Mouse (Mus musculus): ENCODE data around the gene Camk1d. TPM values are rescaled to one million over a fixed set of nuclear protein-coding genes. Genes with fewer than 3 reads are reported as not detected.

Gene Camk1d
- polyA plus RNA-seq, 1 experiment = 3.2 TPM

DNA sequence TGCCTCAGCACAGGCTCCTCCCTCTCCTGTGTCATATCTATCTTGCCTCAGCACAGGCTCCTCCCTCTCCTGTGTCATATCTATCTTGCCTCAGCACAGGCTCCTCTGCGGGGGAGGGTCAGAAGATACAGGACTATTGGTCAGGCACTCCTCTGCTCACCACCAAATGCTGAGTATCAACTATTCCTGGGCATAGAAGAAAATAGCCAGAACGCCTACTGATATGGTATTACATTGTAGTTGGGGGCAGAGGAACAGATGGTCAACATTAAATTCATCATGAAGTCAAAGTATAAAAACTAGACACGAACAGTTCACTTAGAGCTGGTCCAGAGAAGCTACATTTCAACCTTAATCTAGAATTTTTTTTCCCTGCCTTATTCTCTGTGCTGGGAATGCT lies 395.2 kb downstream of the Camk1d start:
- Histone ChIP-seq H3K27me3 (ENCODE audit: control insufficient read depth, insufficient read depth, low read length, poor library complexity, severe bottlenecking) (no peaks in the 10 kb centered on the region), H3K9me3 (replicated peaks; ENCODE audit: control insufficient read depth, insufficient read depth, low read length, poor library complexity, severe bottlenecking) (no peaks in the 10 kb centered on the region), H3K4me3 (ENCODE audit: low read depth, low read length) (no peak overlapping the region), H3K36me3 (ENCODE audit: control insufficient read depth, insufficient read depth, low read length, poor library complexity, severe bottlenecking) (no peaks in the 10 kb centered on the region), H3K9ac (ENCODE audit: low read depth, poor library complexity, severe bottlenecking) (no peak overlapping the region), H3K27ac (ENCODE audit: insufficient read depth, low read length) (no peak overlapping the region), H3K4me1 (ENCODE audit: control insufficient read depth, insufficient read depth, low read length) (peaks cover 3% of the 10 kb centered on the region)
- TF ChIP-seq EP300 (IDR thresholded peaks at IDR 0.05; ENCODE audit: insufficient read depth, low read depth, low read length) = no peak
- no peak for TF ChIP-seq CTCF (IDR thresholded peaks at IDR 0.05; ENCODE audit: low read depth, low read length)
- TF ChIP-seq POLR2A (IDR thresholded peaks at IDR 0.05; ENCODE audit: insufficient read depth, low read length) = no peak

DNA sequence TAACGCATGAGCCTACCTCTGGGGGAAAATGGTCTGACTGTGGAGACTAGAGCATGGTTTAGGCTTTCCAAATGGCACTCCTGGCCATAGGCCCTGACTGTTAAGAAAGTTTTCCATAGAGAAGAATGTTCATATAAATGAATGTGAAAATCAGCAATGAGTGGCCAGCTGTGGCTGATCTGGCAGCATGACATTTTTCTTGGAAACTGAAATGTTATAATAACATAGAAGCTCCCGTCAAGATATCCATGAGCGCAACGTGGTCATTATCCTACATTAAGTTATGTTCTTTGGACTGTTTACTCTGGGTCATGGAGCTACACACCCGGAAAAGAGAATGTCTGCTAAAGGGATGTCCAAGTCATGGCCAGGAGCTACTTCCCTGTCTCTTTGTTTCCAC lies 397.6 kb downstream of the Camk1d start:
- H3K36me3 ChIP-seq (ENCODE audit: control insufficient read depth, insufficient read depth, low read length, poor library complexity, severe bottlenecking) = no peaks in the 10 kb centered on the region
- H3K9me3 ChIP-seq (replicated peaks; ENCODE audit: control insufficient read depth, insufficient read depth, low read length, poor library complexity, severe bottlenecking) = no peaks in the 10 kb centered on the region
- TF ChIP-seq CTCF (IDR thresholded peaks at IDR 0.05; ENCODE audit: low read depth, low read length) = no peak
- no peak for TF ChIP-seq POLR2A (IDR thresholded peaks at IDR 0.05; ENCODE audit: insufficient read depth, low read length)
- TF ChIP-seq EP300 (IDR thresholded peaks at IDR 0.05; ENCODE audit: insufficient read depth, low read depth, low read length) = no peak
- no peaks in the 10 kb centered on the region for H3K27me3 ChIP-seq (ENCODE audit: control insufficient read depth, insufficient read depth, low read length, poor library complexity, severe bottlenecking)
- no peak overlapping the region for H3K27ac ChIP-seq (ENCODE audit: insufficient read depth, low read length)
- H3K4me1 ChIP-seq (ENCODE audit: control insufficient read depth, insufficient read depth, low read length) = peaks cover 3% of the 10 kb centered on the region
- no peak overlapping the region for H3K4me3 ChIP-seq (ENCODE audit: low read depth, low read length)
- no peak overlapping the region for H3K9ac ChIP-seq (ENCODE audit: low read depth, poor library complexity, severe bottlenecking)

DNA sequence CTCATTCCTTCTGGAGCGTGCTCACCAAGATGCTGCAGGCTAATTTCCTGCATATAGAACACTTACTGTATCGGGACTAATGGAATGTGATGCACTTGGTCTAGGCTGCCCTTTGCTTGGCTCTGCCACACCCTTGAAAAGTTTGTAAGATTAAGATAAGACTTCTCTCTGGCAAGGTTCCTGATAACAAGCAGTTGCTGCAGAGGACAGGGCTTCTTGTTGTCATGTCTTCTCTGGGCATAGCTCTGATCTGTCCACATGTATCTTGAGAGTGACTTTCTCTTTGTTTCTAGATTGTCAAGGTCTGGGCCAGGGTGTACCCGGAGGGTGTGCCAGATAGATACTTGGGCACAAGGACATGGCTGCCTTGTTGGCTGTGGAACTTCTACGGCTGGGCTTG lies 398.1 kb downstream of the Camk1d start:
- H3K36me3 ChIP-seq (ENCODE audit: control insufficient read depth, insufficient read depth, low read length, poor library complexity, severe bottlenecking) = no peaks in the 10 kb centered on the region
- no peaks in the 10 kb centered on the region for H3K9me3 ChIP-seq (replicated peaks; ENCODE audit: control insufficient read depth, insufficient read depth, low read length, poor library complexity, severe bottlenecking)
- H3K4me1 ChIP-seq (ENCODE audit: control insufficient read depth, insufficient read depth, low read length) = peaks cover 3% of the 10 kb centered on the region
- no peak overlapping the region for H3K4me3 ChIP-seq (ENCODE audit: low read depth, low read length)
- H3K27me3 ChIP-seq (ENCODE audit: control insufficient read depth, insufficient read depth, low read length, poor library complexity, severe bottlenecking) = no peaks in the 10 kb centered on the region
- H3K9ac ChIP-seq (ENCODE audit: low read depth, poor library complexity, severe bottlenecking) = no peak overlapping the region
- no peak overlapping the region for H3K27ac ChIP-seq (ENCODE audit: insufficient read depth, low read length)
- TF ChIP-seq CTCF (IDR thresholded peaks at IDR 0.05; ENCODE audit: low read depth, low read length) (no peak), EP300 (IDR thresholded peaks at IDR 0.05; ENCODE audit: insufficient read depth, low read depth, low read length) (no peak), POLR2A (IDR thresholded peaks at IDR 0.05; ENCODE audit: insufficient read depth, low read length) (no peak)

DNA sequence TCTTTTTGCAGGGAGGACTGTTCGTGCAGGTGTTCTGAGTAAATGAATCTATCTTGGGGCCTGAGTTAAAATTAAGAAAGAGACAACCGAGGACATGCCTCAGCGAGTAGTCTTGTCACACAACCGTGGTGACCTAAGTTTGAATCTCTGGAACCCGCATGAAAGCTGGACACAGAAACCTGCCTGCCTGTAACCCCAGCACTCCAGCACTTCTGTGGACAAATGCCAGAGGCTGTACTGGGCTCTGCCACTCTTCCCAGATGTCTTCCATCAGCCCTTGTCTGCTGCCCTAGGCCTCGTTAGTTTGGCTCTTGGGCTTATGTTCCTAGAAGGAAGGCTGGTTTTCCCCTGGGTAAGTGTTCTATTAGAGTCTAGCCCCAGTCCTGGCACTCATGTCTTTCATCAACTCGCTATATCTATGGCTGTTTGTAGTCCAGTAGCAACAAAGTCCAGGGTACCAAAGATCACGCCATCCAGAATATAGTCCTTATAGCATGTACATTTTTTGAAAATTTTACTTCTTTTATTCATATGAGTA lies 399.0 kb downstream of the Camk1d start:
- Histone ChIP-seq H3K36me3 (ENCODE audit: control insufficient read depth, insufficient read depth, low read length, poor library complexity, severe bottlenecking) (no peaks in the 10 kb centered on the region), H3K27me3 (ENCODE audit: control insufficient read depth, insufficient read depth, low read length, poor library complexity, severe bottlenecking) (no peaks in the 10 kb centered on the region)

DNA sequence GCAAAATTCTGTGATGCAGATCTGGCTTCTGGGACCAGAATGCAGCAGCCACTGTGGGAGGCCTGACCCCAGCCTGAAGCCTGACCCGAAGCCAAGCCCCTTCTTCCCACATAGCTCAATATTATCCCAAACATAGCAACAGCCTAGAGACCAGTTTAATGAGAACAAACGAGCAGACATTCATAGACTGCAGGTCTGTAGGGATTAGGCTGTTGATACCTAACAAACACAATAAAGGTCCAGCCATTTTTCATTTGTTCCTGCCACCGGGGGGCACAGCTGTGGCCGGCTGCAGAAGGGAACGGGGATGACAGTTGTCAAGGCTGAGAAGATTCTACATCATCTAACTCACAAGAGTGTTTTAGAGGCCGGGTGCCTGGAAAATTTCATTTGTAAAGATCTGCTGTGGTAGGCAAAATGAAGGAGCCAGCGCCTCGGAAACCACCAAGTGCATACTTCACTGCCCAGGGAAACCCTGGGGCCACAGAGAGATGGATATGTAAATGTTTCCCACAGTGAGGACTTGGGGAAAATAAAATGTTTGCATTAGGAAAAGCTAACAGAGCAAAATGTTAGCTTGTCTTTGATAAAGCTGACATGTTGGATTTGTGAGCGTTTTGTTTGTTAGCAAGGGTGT lies 399.7 kb downstream of the Camk1d start:
- no peak overlapping the region for H3K27ac ChIP-seq (ENCODE audit: insufficient read depth, low read length)
- H3K9ac ChIP-seq (ENCODE audit: low read depth, poor library complexity, severe bottlenecking) = no peak overlapping the region
- H3K4me1 ChIP-seq (ENCODE audit: control insufficient read depth, insufficient read depth, low read length) = peaks cover 3% of the 10 kb centered on the region
- no peak for TF ChIP-seq EP300 (IDR thresholded peaks at IDR 0.05; ENCODE audit: insufficient read depth, low read depth, low read length)
- no peak for TF ChIP-seq POLR2A (IDR thresholded peaks at IDR 0.05; ENCODE audit: insufficient read depth, low read length)
- no peak for TF ChIP-seq CTCF (IDR thresholded peaks at IDR 0.05; ENCODE audit: low read depth, low read length)
- no peaks in the 10 kb centered on the region for H3K36me3 ChIP-seq (ENCODE audit: control insufficient read depth, insufficient read depth, low read length, poor library complexity, severe bottlenecking)
- no peak overlapping the region for H3K4me3 ChIP-seq (ENCODE audit: low read depth, low read length)
- no peaks in the 10 kb centered on the region for H3K9me3 ChIP-seq (replicated peaks; ENCODE audit: control insufficient read depth, insufficient read depth, low read length, poor library complexity, severe bottlenecking)
- H3K27me3 ChIP-seq (ENCODE audit: control insufficient read depth, insufficient read depth, low read length, poor library complexity, severe bottlenecking) = no peaks in the 10 kb centered on the region

More for the DNA sequence above, 399.0 kb downstream of the Camk1d start:
- TF ChIP-seq EP300 (IDR thresholded peaks at IDR 0.05; ENCODE audit: insufficient read depth, low read depth, low read length) (no peak), CTCF (IDR thresholded peaks at IDR 0.05; ENCODE audit: low read depth, low read length) (no peak), POLR2A (IDR thresholded peaks at IDR 0.05; ENCODE audit: insufficient read depth, low read length) (no peak)
- peaks cover 3% of the 10 kb centered on the region for H3K4me1 ChIP-seq (ENCODE audit: control insufficient read depth, insufficient read depth, low read length)
- no peaks in the 10 kb centered on the region for H3K9me3 ChIP-seq (replicated peaks; ENCODE audit: control insufficient read depth, insufficient read depth, low read length, poor library complexity, severe bottlenecking)
- H3K27ac ChIP-seq (ENCODE audit: insufficient read depth, low read length) = no peak overlapping the region
- H3K9ac ChIP-seq (ENCODE audit: low read depth, poor library complexity, severe bottlenecking) = no peak overlapping the region
- no peak overlapping the region for H3K4me3 ChIP-seq (ENCODE audit: low read depth, low read length)

- no peak overlapping the region for H3K9ac ChIP-seq (ENCODE audit: low read depth, poor library complexity, severe bottlenecking)
- H3K4me3 ChIP-seq (ENCODE audit: low read depth, low read length) = no peak overlapping the region
- no peak overlapping the region for H3K27ac ChIP-seq (ENCODE audit: insufficient read depth, low read length)
- no peak for TF ChIP-seq EP300 (IDR thresholded peaks at IDR 0.05; ENCODE audit: insufficient read depth, low read depth, low read length)
- TF ChIP-seq CTCF (IDR thresholded peaks at IDR 0.05; ENCODE audit: low read depth, low read length) = no peak
- TF ChIP-seq POLR2A (IDR thresholded peaks at IDR 0.05; ENCODE audit: insufficient read depth, low read length) = no peak
- H3K9me3 ChIP-seq (replicated peaks; ENCODE audit: control insufficient read depth, insufficient read depth, low read length, poor library complexity, severe bottlenecking) = no peaks in the 10 kb centered on the region
- H3K4me1 ChIP-seq (ENCODE audit: control insufficient read depth, insufficient read depth, low read length) = no peaks in the 10 kb centered on the region
- H3K36me3 ChIP-seq (ENCODE audit: control insufficient read depth, insufficient read depth, low read length, poor library complexity, severe bottlenecking) = no peaks in the 10 kb centered on the region
- no peaks in the 10 kb centered on the region for H3K27me3 ChIP-seq (ENCODE audit: control insufficient read depth, insufficient read depth, low read length, poor library complexity, severe bottlenecking)
Measured at GRCm38 (mm10) chr2:5305156-5305555, 409.2 kb downstream of the Camk1d start.

Data from ES-Bruce4 (cell line).